Mouse (Mus musculus) liver, embryonic 15.5 days (tissue): ENCODE measurements around the gene Lcn11. TPM values are rescaled to one million over a fixed set of nuclear protein-coding genes. Genes with fewer than 3 reads are reported as not detected.
"Not testable (repeated sequence)": the region's sequence is repeated elsewhere in the genome, so short reads cannot be mapped to it uniquely, and the experiment has no call there.

Experiments
- ATAC-seq: fragments of 200-750 bp; cut with Nextera tagmentation; 2 replicates; pipeline ENCODE4 v1.8.0; 2017; ENCODE audit warnings: moderate number of reproducible peaks, mild to moderate bottlenecking, moderate library complexity; ENCODE audit not compliant: insufficient read depth
- H3K27ac ChIP-seq: fragments of 300-500 bp; sonication (generic); replicated peaks from 2 replicates; pipeline ENCODE4 v1.5.1; 2015; ENCODE audit warnings: mild to moderate bottlenecking, inconsistent platforms
- H3K27me3 ChIP-seq: fragments of 300-500 bp; sonication (generic); 2 replicates; pipeline ENCODE4 v1.6.1; 2015; ENCODE audit warnings: mild to moderate bottlenecking, inconsistent platforms
- H3K36me3 ChIP-seq: fragments of 300-500 bp; sonication (generic); replicated peaks from 2 replicates; pipeline ENCODE4 v1.6.1; 2015; ENCODE audit warnings: moderate library complexity, mild to moderate bottlenecking, inconsistent platforms
- H3K4me1 ChIP-seq: fragments of 300-500 bp; sonication (generic); replicated peaks from 2 replicates; pipeline ENCODE4 v1.6.1; 2015; ENCODE audit warnings: inconsistent platforms
- H3K4me2 ChIP-seq: fragments of 300-500 bp; sonication (generic); 2 replicates; pipeline ENCODE4 v1.6.1; 2015; ENCODE audit warnings: moderate library complexity, mild to moderate bottlenecking, inconsistent platforms
- H3K4me3 ChIP-seq: fragments of 300-500 bp; sonication (generic); replicated peaks from 2 replicates; pipeline ENCODE4 v1.5.1; 2015; ENCODE audit warnings: mild to moderate bottlenecking, inconsistent platforms
- H3K9ac ChIP-seq: fragments of 300-500 bp; sonication (generic); 2 replicates; pipeline ENCODE4 v1.6.1; 2015; ENCODE audit warnings: moderate library complexity, mild to moderate bottlenecking, inconsistent platforms
- H3K9me3 ChIP-seq: fragments of 300-500 bp; sonication (generic); replicated peaks from 2 replicates; pipeline ENCODE4 v1.6.1; 2016; ENCODE audit warnings: inconsistent platforms
- WGBS: fragments of 180-500 bp; shearing (Covaris S2); methylation state at CpG from one replicate; pipeline ENCODE4 v1.1.7; 2015; ENCODE audit warnings: mixed read lengths; ENCODE audit not compliant: insufficient replicate concordance; 5-methylcytosine and 5-hydroxymethylcytosine counted together
- polyA plus RNA-seq: library from polyadenylated mRNA; unstranded; fragments of >200 nt; fragmentation: Nextera tagmentation; extraction: Ambion mirVana; gene quantifications from 2 replicates; pipeline ENCODE4 v1.2.1, GENCODE M21; 2015

The Lcn11 gene
- polyA plus RNA-seq = not detected in 2 replicates

DNA sequence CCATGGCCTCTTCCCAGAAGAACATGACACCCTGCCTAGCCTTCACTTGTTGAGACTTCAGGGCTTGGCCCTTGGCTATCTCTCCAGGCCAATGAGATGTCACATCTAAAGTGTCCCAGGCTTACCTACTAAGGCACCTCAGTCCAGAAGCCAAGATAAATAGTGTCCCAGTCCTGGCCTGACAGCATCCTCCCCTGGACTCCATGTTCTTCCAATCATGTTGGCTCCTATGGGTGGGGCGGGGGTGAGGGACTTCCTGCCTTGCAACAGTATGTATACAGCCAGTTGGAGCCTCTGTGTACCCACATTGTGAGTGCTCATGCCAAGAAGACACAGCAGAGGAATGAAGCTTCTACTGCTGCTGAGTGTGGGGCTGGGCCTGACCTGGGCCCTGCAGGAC is at the start of gene Lcn11:
TSS of gene Lcn11 (plus strand) at position 301 of the 400 bp plus-strand sequence.
- 70% methylated on average over 1 of the region's 1 CpGs for WGBS
- ATAC-seq = no peak
- Histone ChIP-seq H3K9me3 (no peaks in the 10 kb centered on the region), H3K36me3 (no peaks in the 10 kb centered on the region), H3K9ac (no peak within 1 kb of the TSS), H3K27ac (no peak within 1 kb of the TSS), H3K4me3 (no peak within 1 kb of the TSS), H3K4me2 (no peak within 1 kb of the TSS), H3K27me3 (no peaks in the 10 kb centered on the region; the same call in 1 of the 2 replicates), H3K4me1 (no peaks in the 10 kb centered on the region)

GRCm38 (mm10) chr2:25733199-25733930 is 43.5 kb upstream of the Lcn11 start:
- Histone ChIP-seq H3K9ac (no peak overlapping the region), H3K27me3 (no peaks in the 10 kb centered on the region), H3K9me3 (no peaks in the 10 kb centered on the region), H3K36me3 (no peaks in the 10 kb centered on the region), H3K27ac (no peak overlapping the region), H3K4me1 (no peaks in the 10 kb centered on the region), H3K4me2 (no peak overlapping the region), H3K4me3 (no peak overlapping the region)
- no peak for ATAC-seq
- 41% methylated on average over 2 of the region's 2 CpGs for WGBS

- not testable (repeated sequence) for H3K36me3 ChIP-seq
- 74% methylated on average over 3 of the region's 3 CpGs for WGBS
Observed at GRCm38 (mm10) chr2:25736709-25737108, 40.1 kb upstream of the Lcn11 start, which contains the start of gene Obp2b. Obp2b (plus strand) TSS chr2:25737009.

DNA sequence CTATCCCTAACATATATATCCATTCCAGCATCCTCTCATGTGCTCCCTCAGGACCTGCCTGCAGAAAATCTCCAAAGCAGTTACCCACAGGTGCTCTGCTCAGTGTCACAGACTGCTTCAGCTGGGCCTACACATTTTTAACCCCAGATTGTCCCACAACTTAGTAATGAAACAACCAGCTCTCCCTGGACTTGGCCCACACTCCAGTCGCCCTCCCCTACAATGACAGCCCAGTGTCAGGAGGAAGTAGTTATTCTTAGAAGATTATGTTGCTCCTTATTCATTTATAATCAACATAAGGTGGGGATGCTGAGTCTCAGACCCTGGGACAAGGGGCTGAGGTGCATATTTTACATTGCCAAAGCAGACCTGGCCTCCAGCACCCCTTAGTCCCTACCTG is 35.1 kb upstream of the Lcn11 start:
- no peaks in the 10 kb centered on the region for H3K27me3 ChIP-seq
- H3K4me1 ChIP-seq = no peaks in the 10 kb centered on the region
- 63% methylated on average over 1 of the region's 1 CpGs for WGBS
- H3K4me2 ChIP-seq = no peak overlapping the region
- no peak overlapping the region for H3K4me3 ChIP-seq
- ATAC-seq = no peak
- H3K36me3 ChIP-seq = no peaks in the 10 kb centered on the region
- no peaks in the 10 kb centered on the region for H3K9me3 ChIP-seq
- no peak overlapping the region for H3K27ac ChIP-seq
- H3K9ac ChIP-seq = no peak overlapping the region

More at GRCm38 (mm10) chr2:25736709-25737108, 40.1 kb upstream of the Lcn11 start, which contains the start of gene Obp2b:
- not testable (repeated sequence) for H3K4me1 ChIP-seq, H3K27ac ChIP-seq, H3K27me3 ChIP-seq, ATAC-seq, H3K4me2 ChIP-seq, H3K4me3 ChIP-seq, H3K9me3 ChIP-seq, H3K9ac ChIP-seq

GRCm38 (mm10) chr2:25754201-25754600 is 22.6 kb upstream of the Lcn11 start:
- Histone ChIP-seq H3K9me3 (no peaks in the 10 kb centered on the region), H3K4me2 (no peak overlapping the region), H3K4me1 (no peaks in the 10 kb centered on the region), H3K27ac (no peak overlapping the region), H3K36me3 (no peaks in the 10 kb centered on the region), H3K9ac (no peak overlapping the region), H3K4me3 (no peak overlapping the region), H3K27me3 (no peaks in the 10 kb centered on the region)
- WGBS = 60% methylated on average over 1 of the region's 1 CpGs
- ATAC-seq = no peak

GRCm38 (mm10) chr2:25758064-25758625 is 18.7 kb upstream of the Lcn11 start:
- WGBS = 44% methylated on average over 4 of the region's 4 CpGs
- Histone ChIP-seq H3K4me1 (no peaks in the 10 kb centered on the region), H3K9ac (no peak overlapping the region), H3K27ac (no peak overlapping the region), H3K4me2 (no peak overlapping the region), H3K36me3 (no peaks in the 10 kb centered on the region), H3K4me3 (no peak overlapping the region), H3K27me3 (no peaks in the 10 kb centered on the region), H3K9me3 (no peaks in the 10 kb centered on the region)
- no peak for ATAC-seq

DNA sequence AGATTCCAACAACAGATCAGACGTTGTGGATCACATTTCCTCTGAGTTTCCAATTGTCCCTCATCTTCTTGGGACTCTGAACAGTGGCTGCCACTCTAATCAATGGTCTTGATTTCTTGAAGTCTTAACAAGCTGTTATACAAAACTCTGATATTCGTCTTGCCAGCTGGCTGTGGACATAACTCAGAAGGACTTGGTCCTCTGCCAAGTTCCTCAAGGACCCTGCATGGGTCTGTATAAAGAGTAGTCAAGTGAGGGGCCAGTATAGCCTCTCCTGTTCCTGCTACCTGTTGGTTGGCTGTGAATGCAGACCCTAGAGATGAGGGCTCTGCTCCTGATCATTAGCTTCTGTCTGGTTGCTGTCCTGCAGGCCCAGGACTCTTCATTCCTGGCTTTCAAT is 11.5 kb upstream of the Lcn11 start, which contains the start of gene Lcn3:
TSS of gene Lcn3 (plus strand) at position 301 of the 400 bp plus-strand sequence.
- 28% methylated on average over 2 of the region's 2 CpGs for WGBS
- Histone ChIP-seq H3K4me3 (no peak within 1 kb of the TSS), H3K4me1 (no peaks in the 10 kb centered on the region), H3K9ac (no peak within 1 kb of the TSS), H3K36me3 (no peaks in the 10 kb centered on the region), H3K4me2 (no peak within 1 kb of the TSS), H3K9me3 (no peaks in the 10 kb centered on the region), H3K27ac (no peak within 1 kb of the TSS), H3K27me3 (no peaks in the 10 kb centered on the region)
- ATAC-seq = no peak

DNA sequence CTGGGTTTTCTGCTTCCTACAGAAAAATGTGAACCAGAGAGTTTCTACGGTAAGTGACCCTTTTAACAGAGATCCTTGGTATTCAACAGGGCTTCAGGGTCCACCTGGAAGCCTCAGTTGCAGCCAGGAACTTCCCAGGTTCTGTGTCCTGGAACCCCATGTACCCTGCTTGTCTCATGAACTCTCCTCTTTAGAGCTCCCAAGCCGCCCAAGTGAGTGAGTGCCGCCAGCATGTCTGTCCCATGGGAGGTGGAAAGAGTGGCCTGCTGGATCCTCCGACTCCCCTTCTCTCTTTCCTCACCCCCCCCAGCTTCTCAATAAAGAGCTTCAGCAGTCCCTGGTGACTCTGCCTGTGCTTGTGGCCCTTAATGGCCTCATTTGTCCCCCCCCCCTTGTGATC is 9.1 kb upstream of the Lcn11 start:
- Histone ChIP-seq H3K27me3 (no peaks in the 10 kb centered on the region), H3K4me1 (no peaks in the 10 kb centered on the region), H3K27ac (no peak overlapping the region), H3K9me3 (no peaks in the 10 kb centered on the region), H3K36me3 (no peaks in the 10 kb centered on the region), H3K4me3 (no peak overlapping the region), H3K9ac (no peak overlapping the region), H3K4me2 (no peak overlapping the region)
- WGBS = 64% methylated on average over 4 of the region's 4 CpGs
- no peak for ATAC-seq

GRCm38 (mm10) chr2:25773507-25773906 is 3.3 kb upstream of the Lcn11 start:
- Histone ChIP-seq H3K36me3 (no peaks in the 10 kb centered on the region), H3K4me2 (no peak overlapping the region), H3K9me3 (no peaks in the 10 kb centered on the region), H3K9ac (no peak overlapping the region), H3K4me1 (no peaks in the 10 kb centered on the region), H3K27me3 (no peaks in the 10 kb centered on the region; the same call in 1 of the 2 replicates), H3K4me3 (no peak overlapping the region), H3K27ac (no peak overlapping the region)
- 62% methylated on average over 2 of the region's 2 CpGs for WGBS
- no peak for ATAC-seq

- WGBS = 45% methylated on average over 2 of the region's 2 CpGs
Observed at GRCm38 (mm10) chr2:25774640-25775039, 2.2 kb upstream of the Lcn11 start.

DNA sequence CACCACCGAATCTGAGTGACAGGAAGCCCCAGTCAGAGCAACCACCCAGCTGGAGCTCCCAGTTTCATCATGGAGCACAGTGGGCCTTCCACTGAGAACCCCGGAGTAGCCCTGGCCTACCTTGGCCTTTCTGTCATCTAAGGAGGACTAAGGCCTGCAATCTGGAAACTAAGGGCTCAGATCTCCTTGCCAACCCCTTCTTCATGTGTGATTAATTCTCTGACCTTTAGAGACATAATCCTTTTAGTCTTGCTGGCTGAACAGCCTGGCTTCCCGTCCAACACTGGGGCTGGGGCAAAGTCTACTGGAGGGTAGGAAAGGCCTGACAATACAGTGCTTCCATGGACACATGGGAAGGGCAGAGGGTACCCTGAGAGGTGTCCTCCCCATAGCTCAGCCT is 826 bp upstream of the Lcn11 start:
- Histone ChIP-seq H3K4me2 (no peak overlapping the region), H3K9me3 (no peaks in the 10 kb centered on the region), H3K4me3 (no peak overlapping the region), H3K9ac (no peak overlapping the region), H3K27ac (no peak overlapping the region), H3K4me1 (no peaks in the 10 kb centered on the region), H3K27me3 (no peaks in the 10 kb centered on the region; the same call in 1 of the 2 replicates), H3K36me3 (no peaks in the 10 kb centered on the region)
- WGBS = 52% methylated on average over 3 of the region's 3 CpGs
- no peak for ATAC-seq

More at GRCm38 (mm10) chr2:25774640-25775039, 2.2 kb upstream of the Lcn11 start:
- Histone ChIP-seq H3K4me1 (no peaks in the 10 kb centered on the region), H3K36me3 (no peaks in the 10 kb centered on the region), H3K4me2 (no peak overlapping the region), H3K9ac (no peak overlapping the region), H3K9me3 (no peaks in the 10 kb centered on the region), H3K27ac (no peak overlapping the region), H3K27me3 (no peaks in the 10 kb centered on the region; the same call in 1 of the 2 replicates), H3K4me3 (no peak overlapping the region)
- no peak for ATAC-seq
